Mouse (Mus musculus): ENCODE data around the gene Wdr66.

- TF ChIP-seq CTCF (IDR thresholded peaks at IDR 0.05; ENCODE audit: borderline replicate concordance, insufficient read depth, low read depth, low read length) (no peak), POLR2A (IDR thresholded peaks at IDR 0.05; ENCODE audit: borderline replicate concordance, insufficient read depth, low read length) (no peak)
Observed at GRCm38 (mm10) chr5:123307630-123308282, 55.9 kb downstream of the Wdr66 start.
